Mouse (Mus musculus): ENCODE results near the gene Prn. TPM values are rescaled to one million over a fixed set of nuclear protein-coding genes. Genes with fewer than 3 reads are reported as not detected.

Gene Prn
- not detected in 2 replicates for polyA plus RNA-seq (2011; ENCODE audit: insufficient read depth, insufficient read length, low replicate concordance, missing spikeins)

GRCm38 (mm10) chr2:131909683-131910572 is at the start of gene Prn, which contains the start of gene Prnp:
Gene Prn (plus strand): TSS chr2:131909957.
Gene Prnp (plus strand): TSS chr2:131909928.
- TF ChIP-seq CTCF (IDR thresholded peaks at IDR 0.05; ENCODE audit: control insufficient read depth, insufficient read depth, low read length) = no peak
- peak; percentile 97 for TF ChIP-seq POLR2A (IDR thresholded peaks at IDR 0.05; ENCODE audit: borderline replicate concordance, control insufficient read depth, low read depth, low read length)
- H3K4me3 ChIP-seq (replicated peaks; ENCODE audit: control insufficient read depth, low read depth, low read length) = peak within 1 kb of the TSS; percentile 95
- no peaks in the 10 kb centered on the region; the same call in 1 of the 2 replicates for H3K4me1 ChIP-seq (ENCODE audit: control insufficient read depth, insufficient read depth, low read length)
- peak within 1 kb of the TSS; percentile 79 for H3K27ac ChIP-seq (ENCODE audit: control insufficient read depth, insufficient read depth, low read depth, low read length, poor library complexity)
- WGBS = 5% methylated on average over 52 of the region's 52 CpGs

DNA sequence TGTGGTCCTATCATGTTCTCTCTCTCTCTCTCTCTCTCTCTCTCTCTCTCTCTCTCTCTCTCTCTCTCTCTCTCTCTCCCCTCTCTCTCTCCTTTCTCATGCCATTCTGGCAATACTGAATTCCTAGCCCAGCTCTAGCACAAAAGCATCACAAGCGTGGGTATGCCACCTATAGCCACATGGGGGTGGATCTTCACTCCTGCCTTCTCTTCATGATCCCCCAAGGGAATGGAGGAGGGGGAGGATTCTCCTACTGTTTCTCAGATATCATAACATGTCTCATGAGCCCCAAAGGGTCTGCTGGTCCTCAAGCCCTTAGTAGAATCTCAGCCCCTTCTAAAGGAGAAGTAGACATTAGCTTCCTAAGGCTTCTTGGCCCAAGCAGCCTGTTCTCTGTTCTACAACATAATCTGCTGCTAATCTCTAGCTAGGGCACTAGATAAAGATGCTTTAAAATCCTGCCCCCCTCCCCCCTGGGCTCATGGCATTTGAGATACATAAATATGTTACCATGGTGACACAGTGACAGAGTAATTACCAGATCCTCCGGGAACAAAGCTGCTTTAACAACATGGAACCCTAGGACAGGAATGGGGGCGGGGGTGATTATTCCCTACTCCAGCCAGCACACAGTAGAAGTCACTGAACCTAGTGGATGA is 47.0 kb upstream of the Prn start:
- no peak overlapping the region for H3K27ac ChIP-seq (ENCODE audit: control insufficient read depth, insufficient read depth, low read depth, low read length, poor library complexity)
- H3K4me3 ChIP-seq (replicated peaks; ENCODE audit: control insufficient read depth, low read depth, low read length) = no peak overlapping the region
- peaks cover 1% of the 10 kb centered on the region; the same call in 1 of the 2 replicates for H3K4me1 ChIP-seq (ENCODE audit: control insufficient read depth, insufficient read depth, low read length)
- WGBS = 84% methylated on average over 3 of the region's 3 CpGs
- TF ChIP-seq POLR2A (IDR thresholded peaks at IDR 0.05; ENCODE audit: borderline replicate concordance, control insufficient read depth, low read depth, low read length) (no peak), CTCF (IDR thresholded peaks at IDR 0.05; ENCODE audit: control insufficient read depth, insufficient read depth, low read length) (no peak)

- H3K4me1 ChIP-seq (ENCODE audit: control insufficient read depth, insufficient read depth, low read length) = peaks cover 1% of the 10 kb centered on the region; the same call in 1 of the 2 replicates
- H3K4me3 ChIP-seq (replicated peaks; ENCODE audit: control insufficient read depth, low read depth, low read length) = no peak overlapping the region
- no peak for TF ChIP-seq POLR2A (IDR thresholded peaks at IDR 0.05; ENCODE audit: borderline replicate concordance, control insufficient read depth, low read depth, low read length)
- no peak for TF ChIP-seq CTCF (IDR thresholded peaks at IDR 0.05; ENCODE audit: control insufficient read depth, insufficient read depth, low read length)
- WGBS = 63% methylated on average over 3 of the region's 3 CpGs
- H3K27ac ChIP-seq (ENCODE audit: control insufficient read depth, insufficient read depth, low read depth, low read length, poor library complexity) = no peak overlapping the region
Measured at GRCm38 (mm10) chr2:131863472-131863871, 46.3 kb upstream of the Prn start.

DNA sequence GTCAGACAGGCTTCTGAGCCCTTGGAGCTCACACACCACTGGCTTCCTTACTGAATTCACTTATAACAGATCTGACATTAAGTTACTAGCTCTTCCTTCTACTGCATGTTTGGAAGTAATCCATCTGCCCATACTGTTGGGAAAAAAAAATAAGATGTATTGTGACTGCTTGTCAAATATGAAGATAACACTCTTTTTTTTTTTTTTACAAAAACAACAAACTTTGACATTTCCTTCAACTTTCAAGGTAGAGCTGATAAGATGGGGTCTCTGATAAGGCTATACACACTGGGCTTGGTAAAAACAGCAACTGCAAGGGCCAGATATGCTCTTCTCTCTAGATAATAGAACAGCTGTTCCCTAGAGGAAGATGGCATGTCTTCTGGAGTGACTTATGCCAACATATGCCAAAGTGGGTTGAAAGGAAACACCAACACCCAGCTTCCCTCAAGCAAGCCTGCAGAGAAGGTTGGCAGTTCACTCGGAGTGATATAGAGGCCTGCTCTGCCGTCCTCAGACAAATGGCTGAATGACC is 45.4 kb upstream of the Prn start:
- H3K27ac ChIP-seq (ENCODE audit: control insufficient read depth, insufficient read depth, low read depth, low read length, poor library complexity) = no peak overlapping the region; the same call in 1 of the 2 replicates

DNA sequence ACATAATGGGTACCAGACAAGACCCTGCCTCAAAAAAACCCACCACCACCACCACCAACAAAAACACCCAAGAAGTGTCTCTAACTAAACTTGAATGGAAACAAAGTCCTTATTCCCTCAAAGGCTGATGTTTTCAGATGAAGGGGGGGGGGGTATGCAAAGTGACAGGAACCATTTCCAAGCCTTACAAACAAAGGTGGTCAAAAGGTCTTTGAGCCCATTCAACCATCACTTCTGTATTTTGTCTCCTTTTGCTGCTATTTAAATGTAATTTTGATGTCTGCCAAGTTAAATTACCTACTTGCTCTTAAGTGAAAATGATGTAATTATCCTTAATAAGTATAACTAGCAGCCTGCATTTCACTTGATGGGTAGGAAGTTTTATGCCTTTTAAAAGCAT is 43.1 kb upstream of the Prn start:
- Histone ChIP-seq H3K27ac (ENCODE audit: control insufficient read depth, insufficient read depth, low read depth, low read length, poor library complexity) (no peak overlapping the region), H3K4me1 (ENCODE audit: control insufficient read depth, insufficient read depth, low read length) (peaks cover 1% of the 10 kb centered on the region; the same call in 1 of the 2 replicates), H3K4me3 (replicated peaks; ENCODE audit: control insufficient read depth, low read depth, low read length) (no peak overlapping the region)
- no peak for TF ChIP-seq CTCF (IDR thresholded peaks at IDR 0.05; ENCODE audit: control insufficient read depth, insufficient read depth, low read length)

More for the DNA sequence above, 45.4 kb upstream of the Prn start:
- 59% methylated on average over 2 of the region's 2 CpGs for WGBS
- peaks cover 1% of the 10 kb centered on the region; the same call in 1 of the 2 replicates for H3K4me1 ChIP-seq (ENCODE audit: control insufficient read depth, insufficient read depth, low read length)
- H3K4me3 ChIP-seq (replicated peaks; ENCODE audit: control insufficient read depth, low read depth, low read length) = no peak overlapping the region
- TF ChIP-seq POLR2A (IDR thresholded peaks at IDR 0.05; ENCODE audit: borderline replicate concordance, control insufficient read depth, low read depth, low read length) (no peak), CTCF (IDR thresholded peaks at IDR 0.05; ENCODE audit: control insufficient read depth, insufficient read depth, low read length) (no peak)

DNA sequence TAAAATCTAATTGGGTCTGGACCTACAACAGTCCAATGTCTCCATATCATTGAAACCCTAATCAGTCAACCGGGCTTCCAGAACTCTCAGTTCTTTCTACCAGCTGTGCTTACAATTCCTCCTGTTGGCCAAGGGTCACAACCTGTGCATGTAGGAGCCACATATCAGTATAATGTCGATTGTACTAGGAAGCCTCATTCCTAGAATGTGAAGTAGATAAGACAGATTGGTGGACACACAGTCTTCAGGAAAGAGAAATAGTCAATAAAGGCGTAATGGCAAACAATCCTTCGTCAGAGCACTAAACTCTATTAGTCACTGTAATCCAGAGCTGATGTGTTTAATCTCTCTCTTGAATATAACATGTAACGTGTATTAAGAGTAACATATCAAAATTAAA is 40.8 kb upstream of the Prn start:
- H3K4me1 ChIP-seq (ENCODE audit: control insufficient read depth, insufficient read depth, low read length) = peaks cover 1% of the 10 kb centered on the region; the same call in 1 of the 2 replicates
- 83% methylated on average over 5 of the region's 5 CpGs for WGBS
- H3K27ac ChIP-seq (ENCODE audit: control insufficient read depth, insufficient read depth, low read depth, low read length, poor library complexity) = no peak overlapping the region
- no peak overlapping the region for H3K4me3 ChIP-seq (replicated peaks; ENCODE audit: control insufficient read depth, low read depth, low read length)
- TF ChIP-seq POLR2A (IDR thresholded peaks at IDR 0.05; ENCODE audit: borderline replicate concordance, control insufficient read depth, low read depth, low read length) = no peak
- no peak for TF ChIP-seq CTCF (IDR thresholded peaks at IDR 0.05; ENCODE audit: control insufficient read depth, insufficient read depth, low read length)

DNA sequence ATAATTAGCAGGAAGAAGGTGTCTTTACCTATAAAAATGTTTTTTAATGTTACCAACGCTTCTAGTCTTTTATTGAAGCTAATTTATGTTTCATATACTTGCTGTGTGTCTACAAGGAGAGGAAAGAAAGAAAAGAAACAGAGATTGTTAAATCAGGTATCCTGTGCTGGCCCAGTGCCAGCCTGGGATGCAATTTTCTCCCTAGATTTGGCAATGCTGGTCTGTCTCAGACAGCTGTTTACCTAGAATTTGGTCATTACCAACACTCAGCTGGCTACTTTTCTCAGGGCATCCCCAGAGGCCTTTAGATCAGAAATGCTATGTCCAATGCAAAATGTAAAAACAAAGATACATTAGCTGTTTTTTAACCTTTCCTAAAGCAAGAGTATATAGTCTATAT is 36.4 kb upstream of the Prn start:
- H3K27ac ChIP-seq (ENCODE audit: control insufficient read depth, insufficient read depth, low read depth, low read length, poor library complexity) = no peak overlapping the region
- no peak overlapping the region for H3K4me3 ChIP-seq (replicated peaks; ENCODE audit: control insufficient read depth, low read depth, low read length)
- H3K4me1 ChIP-seq (ENCODE audit: control insufficient read depth, insufficient read depth, low read length) = no peaks in the 10 kb centered on the region
- WGBS = 83% methylated on average over 1 of the region's 1 CpGs
- TF ChIP-seq POLR2A (IDR thresholded peaks at IDR 0.05; ENCODE audit: borderline replicate concordance, control insufficient read depth, low read depth, low read length) (no peak), CTCF (IDR thresholded peaks at IDR 0.05; ENCODE audit: control insufficient read depth, insufficient read depth, low read length) (no peak)
